Mouse (Mus musculus) hindbrain, embryonic 13.5 days (tissue): ENCODE measurements around the gene Ugt1a10. TPM values are rescaled to one million over a fixed set of nuclear protein-coding genes. Genes with fewer than 3 reads are reported as not detected.

ENCODE experiments used
- ATAC-seq: fragments of 200-750 bp; cut with Nextera tagmentation; 2 replicates; pipeline ENCODE4 v1.8.0; 2017; ENCODE audit warnings: moderate TSS enrichment; ENCODE audit not compliant: low FRiP score
- H3K27ac ChIP-seq: fragments of 300-500 bp; sonication (generic); 2 replicates; pipeline ENCODE4 v1.5.1; 2015; ENCODE audit warnings: inconsistent platforms, mild to moderate bottlenecking, moderate library complexity
- H3K27me3 ChIP-seq: fragments of 300-500 bp; sonication (generic); 2 replicates; pipeline ENCODE4 v1.6.1; 2015; ENCODE audit warnings: mild to moderate bottlenecking, inconsistent platforms
- H3K36me3 ChIP-seq: fragments of 300-500 bp; sonication (generic); 2 replicates; pipeline ENCODE4 v1.6.1; 2015; ENCODE audit warnings: mild to moderate bottlenecking, inconsistent platforms
- H3K4me1 ChIP-seq: fragments of 300-500 bp; sonication (generic); replicated peaks from 2 replicates; pipeline ENCODE4 v1.6.1; 2015; ENCODE audit warnings: inconsistent platforms
- H3K4me2 ChIP-seq: fragments of 300-500 bp; sonication (generic); 2 replicates; pipeline ENCODE4 v1.6.1; 2015; ENCODE audit warnings: inconsistent platforms, mild to moderate bottlenecking, moderate library complexity
- H3K4me3 ChIP-seq: fragments of 300-500 bp; sonication (generic); 2 replicates; pipeline ENCODE4 v1.5.1; 2015; ENCODE audit warnings: mild to moderate bottlenecking, inconsistent platforms
- H3K9ac ChIP-seq: fragments of 300-500 bp; sonication (generic); 2 replicates; pipeline ENCODE4 v1.6.1; 2015; ENCODE audit warnings: mild to moderate bottlenecking, inconsistent platforms
- H3K9me3 ChIP-seq: fragments of 300-500 bp; sonication (generic); 2 replicates; pipeline ENCODE4 v1.6.1; 2016; ENCODE audit warnings: inconsistent platforms
- WGBS: fragments of 180-500 bp; shearing (Covaris S2); methylation state at CpG from one replicate; pipeline ENCODE4 v1.1.7; 2015; 5-methylcytosine and 5-hydroxymethylcytosine counted together
- polyA plus RNA-seq: library from polyadenylated mRNA; unstranded; fragments of >200 nt; fragmentation: Nextera tagmentation; extraction: Ambion mirVana; gene quantifications from 2 replicates; pipeline ENCODE4 v1.2.1, GENCODE M21; 2015

Gene Ugt1a10
- polyA plus RNA-seq, 1 experiment from 2014 or later = not detected

GRCm38 (mm10) chr1:88231803-88232499, 176.8 kb downstream of the Ugt1a10 start:
- 71% methylated on average over 7 of the region's 7 CpGs for WGBS
- Histone ChIP-seq H3K4me2 (no peak overlapping the region), H3K9ac (no peak overlapping the region), H3K4me1 (no peaks in the 10 kb centered on the region), H3K9me3 (peaks cover 97% of the 10 kb centered on the region), H3K27ac (no peak overlapping the region), H3K27me3 (no peaks in the 10 kb centered on the region), H3K36me3 (no peaks in the 10 kb centered on the region), H3K4me3 (no peak overlapping the region)
- ATAC-seq = no peak

- WGBS = 53% methylated on average over 3 of the region's 3 CpGs
- H3K4me1 ChIP-seq = no peaks in the 10 kb centered on the region
- no peak overlapping the region for H3K4me2 ChIP-seq
- no peak for ATAC-seq
- no peak overlapping the region for H3K4me3 ChIP-seq
- peaks cover 97% of the 10 kb centered on the region for H3K9me3 ChIP-seq
- no peaks in the 10 kb centered on the region for H3K36me3 ChIP-seq
- H3K9ac ChIP-seq = no peak overlapping the region
- no peak overlapping the region for H3K27ac ChIP-seq
- H3K27me3 ChIP-seq = no peaks in the 10 kb centered on the region
Measured at GRCm38 (mm10) chr1:88232664-88233380, 177.6 kb downstream of the Ugt1a10 start.

- Histone ChIP-seq H3K27me3 (no peaks in the 10 kb centered on the region), H3K27ac (no peak overlapping the region), H3K9me3 (peaks cover 97% of the 10 kb centered on the region), H3K4me2 (no peak overlapping the region), H3K36me3 (no peaks in the 10 kb centered on the region), H3K4me3 (no peak overlapping the region), H3K4me1 (no peaks in the 10 kb centered on the region), H3K9ac (no peak overlapping the region)
- ATAC-seq = no peak
- WGBS = 70% methylated on average over 14 of the region's 14 CpGs
Measured at GRCm38 (mm10) chr1:88233421-88234247, 178.4 kb downstream of the Ugt1a10 start.

- 67% methylated on average over 4 of the region's 4 CpGs for WGBS
- H3K27me3 ChIP-seq = no peaks in the 10 kb centered on the region
- H3K27ac ChIP-seq = no peak overlapping the region
- H3K4me1 ChIP-seq = no peaks in the 10 kb centered on the region
- no peak for ATAC-seq
- H3K4me2 ChIP-seq = no peak overlapping the region
- no peaks in the 10 kb centered on the region for H3K36me3 ChIP-seq
- peaks cover 97% of the 10 kb centered on the region for H3K9me3 ChIP-seq
- H3K4me3 ChIP-seq = no peak overlapping the region
- no peak overlapping the region for H3K9ac ChIP-seq
Measured at GRCm38 (mm10) chr1:88234248-88234610, 179.0 kb downstream of the Ugt1a10 start.

- WGBS = 45% methylated on average over 5 of the region's 5 CpGs
- H3K9ac ChIP-seq = no peak overlapping the region
- peaks cover 97% of the 10 kb centered on the region for H3K9me3 ChIP-seq
- no peak overlapping the region for H3K4me3 ChIP-seq
- H3K27ac ChIP-seq = no peak overlapping the region
- no peaks in the 10 kb centered on the region for H3K4me1 ChIP-seq
- no peak for ATAC-seq
- H3K36me3 ChIP-seq = no peaks in the 10 kb centered on the region
- H3K27me3 ChIP-seq = no peaks in the 10 kb centered on the region
- no peak overlapping the region for H3K4me2 ChIP-seq
Measured at GRCm38 (mm10) chr1:88234646-88235045, 179.5 kb downstream of the Ugt1a10 start.

GRCm38 (mm10) chr1:88235046-88235893, 180.1 kb downstream of the Ugt1a10 start:
- no peaks in the 10 kb centered on the region for H3K4me1 ChIP-seq
- H3K4me3 ChIP-seq = no peak overlapping the region
- peaks cover 97% of the 10 kb centered on the region for H3K9me3 ChIP-seq
- ATAC-seq = no peak
- H3K9ac ChIP-seq = no peak overlapping the region
- H3K4me2 ChIP-seq = no peak overlapping the region
- H3K36me3 ChIP-seq = no peaks in the 10 kb centered on the region
- WGBS = 63% methylated on average over 11 of the region's 11 CpGs
- H3K27me3 ChIP-seq = no peaks in the 10 kb centered on the region
- no peak overlapping the region for H3K27ac ChIP-seq

- Histone ChIP-seq H3K4me2 (no peak overlapping the region), H3K9me3 (peaks cover 97% of the 10 kb centered on the region), H3K36me3 (no peaks in the 10 kb centered on the region), H3K27me3 (no peaks in the 10 kb centered on the region), H3K4me1 (no peaks in the 10 kb centered on the region), H3K9ac (no peak overlapping the region), H3K4me3 (no peak overlapping the region), H3K27ac (no peak overlapping the region)
- ATAC-seq = no peak
- 63% methylated on average over 4 of the region's 4 CpGs for WGBS
Measured at GRCm38 (mm10) chr1:88235894-88236415, 180.8 kb downstream of the Ugt1a10 start.

- Histone ChIP-seq H3K9ac (no peak overlapping the region), H3K4me3 (no peak overlapping the region), H3K4me2 (no peak overlapping the region), H3K36me3 (no peaks in the 10 kb centered on the region), H3K27ac (no peak overlapping the region), H3K9me3 (peaks cover 94% of the 10 kb centered on the region), H3K27me3 (no peaks in the 10 kb centered on the region), H3K4me1 (no peaks in the 10 kb centered on the region)
- ATAC-seq = no peak
- 85% methylated on average over 5 of the region's 5 CpGs for WGBS
Measured at GRCm38 (mm10) chr1:88237311-88237710, 182.1 kb downstream of the Ugt1a10 start.

- 78% methylated on average over 6 of the region's 6 CpGs for whole genome bisulfite sequencing
- Histone ChIP-seq H3K4me1 (no peaks in the 10 kb centered on the region), H3K27me3 (no peaks in the 10 kb centered on the region), H3K4me3 (no peak overlapping the region), H3K4me2 (no peak overlapping the region), H3K9ac (no peak overlapping the region), H3K36me3 (no peaks in the 10 kb centered on the region), H3K27ac (no peak overlapping the region), H3K9me3 (peaks cover 93% of the 10 kb centered on the region)
- peak; percentile 4; the same call in 1 of the 2 replicates for ATAC-seq
Measured at GRCm38 (mm10) chr1:88238771-88239170, 183.6 kb downstream of the Ugt1a10 start.

- no peak overlapping the region for H3K4me3 ChIP-seq
- no peaks in the 10 kb centered on the region for H3K4me1 ChIP-seq
- no peak for ATAC-seq
- peaks cover 93% of the 10 kb centered on the region for H3K9me3 ChIP-seq
- H3K27me3 ChIP-seq = no peaks in the 10 kb centered on the region
- H3K4me2 ChIP-seq = no peak overlapping the region
- no peak overlapping the region for H3K27ac ChIP-seq
- H3K36me3 ChIP-seq = no peaks in the 10 kb centered on the region
- WGBS = 73% methylated on average over 5 of the region's 5 CpGs
- H3K9ac ChIP-seq = no peak overlapping the region
Measured at GRCm38 (mm10) chr1:88240072-88240471, 184.9 kb downstream of the Ugt1a10 start.

GRCm38 (mm10) chr1:88240579-88240978, 185.4 kb downstream of the Ugt1a10 start:
- Histone ChIP-seq H3K4me2 (no peak overlapping the region), H3K9me3 (peaks cover 93% of the 10 kb centered on the region), H3K27ac (no peak overlapping the region), H3K4me3 (no peak overlapping the region), H3K36me3 (no peaks in the 10 kb centered on the region), H3K9ac (no peak overlapping the region), H3K27me3 (no peaks in the 10 kb centered on the region), H3K4me1 (no peaks in the 10 kb centered on the region)
- ATAC-seq = 0 out of 2 replicates have a peak, but pooled peaks have one; percentile 1
- WGBS = 79% methylated on average over 4 of the region's 4 CpGs
